Mouse (Mus musculus): ENCODE measurements around the gene Foxj3.
"Not testable (repeated sequence)": the region's sequence is repeated elsewhere in the genome, so short reads cannot be mapped to it uniquely, and the experiment has no call there.

The Foxj3 gene

DNA sequence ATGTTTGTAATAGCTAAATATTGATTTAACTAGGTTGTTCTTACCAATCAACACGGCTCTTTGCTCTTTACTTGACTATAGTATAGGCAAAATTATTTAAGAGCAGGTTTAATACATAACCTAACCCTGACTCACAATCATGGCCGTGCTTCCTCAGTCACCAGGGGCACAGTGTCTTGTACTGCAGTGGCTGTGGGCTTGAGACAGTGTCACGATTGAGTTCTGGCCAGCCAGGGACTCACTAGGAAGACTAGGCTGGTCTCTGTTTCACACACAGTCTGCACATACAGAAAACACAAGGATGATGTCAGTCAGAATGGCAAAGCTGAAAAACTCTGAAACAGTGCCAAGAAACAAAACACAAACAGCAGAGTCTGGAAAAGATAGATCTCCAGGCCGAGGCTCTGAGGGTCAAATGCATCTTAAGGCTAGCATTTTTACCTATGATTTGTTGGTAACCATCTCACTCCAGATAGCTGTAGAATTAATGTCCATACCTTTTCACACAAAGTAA lies 29.6 kb downstream of the Foxj3 start:
- DNase-seq (ENCODE audit: extremely low spot score, low spot score): no peak

DNA sequence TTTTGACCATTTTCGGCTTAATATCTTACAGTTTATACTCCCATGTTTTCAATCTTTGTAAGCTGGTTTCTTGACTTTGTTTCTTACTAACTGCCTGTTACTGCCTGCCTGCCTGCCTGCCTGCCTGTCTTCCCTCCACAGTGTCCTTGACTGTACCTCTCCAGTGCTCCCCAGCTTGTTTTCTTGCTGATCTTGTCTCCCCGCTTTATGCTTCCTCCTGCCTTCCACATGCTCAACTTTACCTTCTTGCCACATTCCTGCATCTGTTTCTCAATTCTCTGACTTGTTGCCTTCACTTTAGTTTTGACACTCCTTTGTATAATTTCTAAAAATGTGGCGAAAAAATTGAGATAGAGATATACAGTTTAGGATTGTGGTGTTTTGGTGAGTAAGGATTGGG lies 35.9 kb downstream of the Foxj3 start:
- no peak for DNase-seq (ENCODE audit: extremely low spot score, low spot score)

DNA sequence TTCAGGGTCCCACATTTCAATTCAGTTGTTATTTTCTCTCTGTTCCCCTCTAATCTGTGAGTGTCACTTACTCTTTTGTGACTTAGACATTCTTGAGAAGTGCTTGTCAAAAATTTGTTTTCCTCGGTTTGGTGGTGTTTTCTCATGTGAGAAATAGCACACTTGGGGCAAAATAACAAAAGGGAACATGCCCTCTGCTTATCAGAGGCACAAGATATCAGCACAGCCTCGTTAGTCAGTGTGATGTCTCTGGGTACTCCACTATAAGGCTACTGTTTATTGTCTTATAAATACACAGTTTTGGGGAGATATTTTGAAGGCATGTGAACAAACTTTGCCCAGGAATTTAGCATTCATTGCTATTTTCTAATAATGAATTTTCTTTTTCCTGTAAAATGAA lies 37.7 kb downstream of the Foxj3 start:
- no peak for DNase-seq (ENCODE audit: extremely low spot score, low spot score)

DNA sequence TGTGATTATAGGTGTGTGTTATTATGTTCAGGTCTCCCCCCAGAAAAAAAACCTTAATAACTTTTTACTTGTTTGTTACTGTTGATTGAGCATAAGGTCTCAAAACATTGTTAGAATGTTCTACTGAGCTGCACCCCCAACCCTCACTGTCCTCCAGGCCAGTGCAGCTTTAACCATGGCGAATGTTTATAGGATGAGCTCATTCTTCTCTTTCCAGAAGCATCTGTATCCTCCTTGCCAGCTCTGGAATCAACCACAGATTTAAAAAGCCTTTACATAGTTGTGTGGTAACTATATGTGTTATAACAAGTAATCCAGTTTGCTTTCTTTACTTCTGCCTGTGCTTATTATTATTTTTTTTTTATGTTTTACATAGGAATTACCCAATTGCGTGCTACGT lies 38.7 kb downstream of the Foxj3 start:
- DNase-seq (ENCODE audit: extremely low spot score, low spot score): no peak

DNA sequence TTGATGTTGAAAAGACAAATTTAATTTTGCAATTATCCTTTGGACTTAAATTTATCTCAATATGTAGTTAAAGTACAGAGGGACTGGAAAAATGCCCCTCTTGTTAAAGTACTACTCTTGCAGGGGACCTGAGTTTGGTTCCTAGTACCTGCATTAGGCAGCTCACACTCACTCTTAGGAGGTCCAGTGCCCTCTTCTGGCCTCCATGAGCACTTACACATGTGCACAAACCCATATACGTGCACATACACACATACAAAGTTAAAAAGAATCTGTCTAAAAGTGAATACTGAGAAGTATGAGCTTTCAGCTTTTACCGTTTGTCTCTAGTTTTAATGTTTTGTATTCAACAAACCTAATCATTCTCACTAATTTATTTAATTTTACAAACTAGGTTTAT lies 51.2 kb downstream of the Foxj3 start:
- DNase-seq (ENCODE audit: extremely low spot score, low spot score): no peak

DNA sequence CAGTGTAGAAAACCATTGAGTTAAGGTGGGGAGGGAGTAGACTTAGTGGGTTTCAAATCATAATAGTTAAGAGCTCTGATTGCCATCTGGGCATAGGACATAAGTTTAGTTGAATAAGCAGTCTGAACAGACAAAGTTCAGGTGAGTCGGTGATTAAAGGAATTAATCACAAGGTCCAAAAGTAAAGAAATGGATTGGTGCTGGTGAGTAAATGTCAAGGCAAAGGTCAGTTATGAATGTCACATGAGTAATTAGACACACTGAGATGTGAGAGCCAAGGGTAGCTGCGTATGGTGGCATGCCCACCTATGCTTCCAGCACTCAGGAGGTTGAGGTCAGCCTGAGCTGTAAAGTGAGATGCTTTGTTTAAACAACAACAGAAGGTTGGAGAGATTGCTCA lies 52.6 kb downstream of the Foxj3 start:
- DNase-seq (ENCODE audit: extremely low spot score, low spot score): no peak

DNA sequence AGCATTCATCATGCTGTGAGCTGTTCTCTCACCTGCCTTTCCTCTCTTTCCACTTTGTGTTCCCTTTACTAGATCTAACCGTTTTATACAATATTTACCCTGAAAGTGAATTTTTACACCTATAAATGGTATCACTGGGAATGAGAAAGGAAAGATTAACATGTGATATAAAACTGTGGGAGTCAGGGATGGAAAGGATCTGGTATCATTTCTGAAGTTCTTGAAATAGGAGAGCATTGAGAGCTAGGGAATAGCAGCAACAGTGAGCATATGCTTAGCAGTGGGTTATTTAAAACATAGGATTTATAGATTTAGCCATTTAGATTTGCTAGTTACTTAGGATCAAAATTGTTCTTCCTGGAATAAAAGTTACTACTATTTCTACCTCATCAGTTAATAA lies 53.2 kb downstream of the Foxj3 start:
- no peak for DNase-seq (ENCODE audit: extremely low spot score, low spot score)

DNA sequence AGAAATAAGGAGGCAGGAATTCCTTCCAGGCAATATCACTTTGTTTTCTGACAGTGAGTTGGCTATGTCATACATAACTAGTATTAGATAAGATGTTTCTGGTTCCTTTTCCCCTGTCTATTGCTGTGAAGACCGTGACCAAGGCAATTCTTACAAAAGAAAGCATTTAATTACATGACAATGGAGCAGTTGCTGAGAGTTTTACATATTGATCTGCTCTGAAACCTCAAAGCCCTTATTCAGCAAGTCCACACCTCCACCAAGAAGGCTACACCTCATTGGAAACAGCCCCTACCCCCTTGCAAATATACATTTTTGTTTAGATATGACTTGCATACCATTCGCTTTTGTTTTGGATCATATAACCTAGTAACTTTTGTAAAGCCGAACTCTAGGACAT lies 55.7 kb downstream of the Foxj3 start:
- DNase-seq (ENCODE audit: extremely low spot score, low spot score): no peak

DNA sequence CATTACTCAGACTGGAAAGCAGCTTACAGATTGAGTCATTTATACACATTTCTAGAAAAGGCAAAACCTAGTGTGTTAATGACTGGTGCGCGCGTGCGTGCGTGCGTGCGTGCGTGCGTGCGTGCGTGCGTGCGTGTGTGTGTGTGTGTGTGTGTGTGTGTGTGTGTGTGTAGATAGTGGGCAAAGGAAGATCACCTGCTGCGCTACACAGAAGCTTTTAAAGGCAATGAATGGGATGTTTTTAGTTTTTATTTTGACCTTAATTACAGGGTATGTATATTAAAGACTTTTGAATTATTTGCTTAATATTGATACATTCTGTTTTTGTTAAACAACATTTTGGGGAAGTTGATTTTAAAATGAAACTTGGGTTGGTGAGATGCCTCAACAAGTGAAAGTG lies 57.5 kb downstream of the Foxj3 start:
- DNase-seq (ENCODE audit: extremely low spot score, low spot score): no peak

DNA sequence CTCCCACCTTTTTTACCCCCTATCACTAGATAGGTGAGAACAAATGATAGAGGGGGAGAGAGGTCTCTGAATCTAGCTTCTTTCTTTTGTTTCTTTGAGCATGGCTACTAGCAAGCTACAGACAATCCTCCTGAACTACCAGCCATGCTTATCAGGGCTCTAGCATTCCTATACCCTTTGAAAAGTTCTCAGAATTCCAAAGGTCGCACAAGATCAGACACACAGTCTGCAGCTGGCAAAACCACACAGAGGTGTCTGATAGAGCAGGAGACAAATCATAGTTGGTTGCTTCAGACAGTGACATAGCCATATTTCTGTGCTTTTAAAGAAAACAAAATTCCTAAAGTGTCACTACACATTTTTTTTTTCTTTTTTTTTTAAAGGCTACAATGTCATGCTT lies 62.8 kb downstream of the Foxj3 start:
- no peak for DNase-seq (ENCODE audit: extremely low spot score, low spot score)

DNA sequence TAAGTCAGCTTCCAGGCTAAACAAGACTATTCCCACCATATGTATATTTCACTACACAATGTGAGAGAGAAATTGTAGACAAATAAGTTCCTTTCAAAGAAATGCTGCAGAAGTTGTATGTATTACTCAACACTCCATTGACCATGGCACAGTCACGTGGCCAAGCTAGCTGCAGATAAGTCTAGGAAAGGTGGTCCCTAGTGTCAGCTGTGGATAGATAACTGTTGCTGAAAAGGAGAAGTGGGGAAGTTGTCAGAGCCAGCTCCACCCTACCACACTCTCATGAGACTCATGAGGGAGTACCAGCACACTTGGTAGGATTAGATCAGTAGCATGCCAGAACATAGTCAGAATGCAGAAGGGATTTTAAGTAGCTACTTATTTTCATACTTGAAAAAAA lies 72.7 kb downstream of the Foxj3 start:
- DNase-seq (ENCODE audit: extremely low spot score, low spot score): no peak

DNA sequence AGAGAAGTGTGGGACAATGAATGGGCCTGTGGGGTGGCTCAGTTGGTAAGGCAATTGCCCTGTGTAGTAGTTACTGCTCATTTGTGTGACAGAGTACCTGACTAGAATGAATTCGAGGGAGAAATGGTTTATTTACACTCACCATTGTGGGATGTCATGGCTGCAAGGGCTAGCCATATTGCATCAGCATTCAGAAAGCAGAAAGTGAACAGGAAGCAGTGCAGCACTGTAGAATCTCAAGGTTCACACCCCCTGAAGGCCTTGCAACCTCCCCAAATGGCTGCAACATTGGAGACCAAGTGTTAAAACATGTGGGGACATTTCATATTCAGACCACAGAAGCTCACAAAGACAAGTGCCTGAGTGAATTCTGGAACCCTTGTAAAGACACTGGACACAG lies 77.3 kb downstream of the Foxj3 start:
- DNase-seq (ENCODE audit: extremely low spot score, low spot score): no peak

DNA sequence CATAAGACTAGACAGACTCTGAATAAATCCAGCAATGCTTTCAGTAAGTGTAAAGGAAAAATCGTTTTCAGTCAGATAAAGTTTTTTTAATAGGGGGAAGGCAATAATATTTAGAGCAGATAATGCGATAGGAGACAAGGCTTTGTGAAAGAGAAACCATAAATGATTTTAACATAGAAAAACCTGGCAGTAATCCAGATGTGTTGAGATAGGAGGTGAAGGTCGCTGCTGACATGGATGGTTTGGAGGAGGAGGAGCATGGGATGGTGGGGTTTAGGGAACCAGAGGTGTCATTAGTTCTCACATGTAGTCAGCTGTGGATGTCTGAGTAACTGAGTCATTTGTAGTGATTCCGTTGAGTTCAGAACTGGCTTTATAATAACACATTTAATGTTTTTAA lies 77.9 kb downstream of the Foxj3 start:
- DNase-seq (ENCODE audit: extremely low spot score, low spot score): no peak

DNA sequence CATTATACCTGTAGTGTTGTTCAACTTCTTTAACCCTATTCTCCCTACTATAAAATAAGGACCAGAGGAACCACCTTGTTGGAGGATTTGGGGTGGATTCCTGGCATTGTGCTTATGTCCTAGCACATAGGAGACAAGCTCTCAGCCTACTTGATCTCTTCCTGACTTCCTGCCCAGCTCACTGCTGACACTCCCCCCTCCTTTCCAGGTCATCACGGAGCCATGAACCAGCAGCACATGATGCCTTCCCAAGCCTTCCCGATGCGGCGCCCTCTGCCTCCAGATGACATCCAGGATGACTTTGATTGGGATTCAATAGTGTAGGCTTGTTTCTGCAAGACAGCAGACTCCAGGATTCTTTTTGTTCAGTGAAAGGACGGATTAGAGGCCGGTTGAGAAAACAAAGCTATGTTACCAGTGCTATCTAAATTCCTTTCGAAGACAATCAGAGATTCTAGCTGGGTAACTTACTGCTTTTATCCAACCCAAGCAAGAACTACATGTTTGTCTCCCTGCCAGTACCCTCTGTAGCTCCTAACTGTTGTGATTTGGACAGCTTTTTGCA lies 89.4 kb downstream of the Foxj3 start:
- no peak for DNase-seq (ENCODE audit: extremely low spot score, low spot score)

DNA sequence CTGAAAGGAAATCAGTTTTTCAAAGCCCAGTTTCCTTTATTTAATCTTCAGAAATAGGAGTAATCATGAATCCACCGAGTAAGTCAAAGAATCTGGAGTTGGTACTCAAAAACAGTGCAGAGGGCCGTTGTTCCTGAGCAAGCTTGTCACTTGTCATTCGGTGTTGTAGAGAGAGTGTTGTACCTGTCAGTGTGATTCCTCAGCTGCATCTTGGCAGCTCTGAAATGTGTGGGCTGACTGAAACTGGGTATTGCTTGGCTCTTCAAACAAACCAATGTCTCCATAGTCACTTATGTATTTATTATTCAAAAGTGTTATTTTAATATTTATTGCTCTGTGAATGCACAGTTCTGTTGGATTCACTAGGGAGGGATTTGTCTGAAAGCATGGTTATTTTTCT lies 90.1 kb downstream of the Foxj3 start:
- DNase-seq (ENCODE audit: extremely low spot score, low spot score): no peak

DNA sequence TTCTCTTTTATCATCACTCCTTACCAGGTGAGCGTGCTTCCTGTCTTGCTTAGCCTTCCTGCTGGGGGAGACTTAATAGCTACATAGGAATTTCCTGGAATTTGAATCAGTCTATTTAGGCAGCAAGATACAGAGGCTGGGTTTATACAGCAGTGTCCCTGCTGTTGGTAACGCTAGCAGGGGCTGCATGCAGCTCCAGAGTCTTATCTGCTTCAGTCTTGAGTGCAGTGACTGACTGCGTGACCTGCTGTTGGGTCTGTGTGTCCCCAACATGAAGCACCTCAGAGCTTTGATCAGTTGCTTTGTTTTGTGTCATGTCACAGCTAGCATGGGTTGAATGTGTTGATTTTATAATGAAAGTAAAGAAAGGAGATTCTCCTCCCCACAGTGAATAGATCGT lies 90.5 kb downstream of the Foxj3 start:
- no peak for DNase-seq (ENCODE audit: extremely low spot score, low spot score)

DNA sequence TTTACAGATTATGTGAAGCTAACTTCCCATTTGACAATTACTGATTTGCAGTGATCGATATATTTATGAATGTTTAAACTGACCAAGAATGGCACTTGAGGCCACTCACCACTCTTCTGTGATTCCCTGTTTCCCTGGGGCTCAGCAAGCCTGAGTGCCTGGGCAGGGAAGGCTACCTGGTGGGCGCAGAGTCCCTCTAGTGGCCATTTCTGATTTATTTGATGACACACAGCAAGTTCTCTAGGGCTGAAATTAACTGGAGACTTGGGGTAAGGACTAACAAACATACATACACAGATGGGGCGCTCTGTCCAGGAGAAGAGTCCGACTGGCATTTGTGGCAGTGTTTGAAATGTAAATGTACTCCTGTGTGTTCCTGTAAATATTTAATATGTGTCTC lies 91.6 kb downstream of the Foxj3 start:
- DNase-seq (ENCODE audit: extremely low spot score, low spot score): not testable (repeated sequence)

DNA sequence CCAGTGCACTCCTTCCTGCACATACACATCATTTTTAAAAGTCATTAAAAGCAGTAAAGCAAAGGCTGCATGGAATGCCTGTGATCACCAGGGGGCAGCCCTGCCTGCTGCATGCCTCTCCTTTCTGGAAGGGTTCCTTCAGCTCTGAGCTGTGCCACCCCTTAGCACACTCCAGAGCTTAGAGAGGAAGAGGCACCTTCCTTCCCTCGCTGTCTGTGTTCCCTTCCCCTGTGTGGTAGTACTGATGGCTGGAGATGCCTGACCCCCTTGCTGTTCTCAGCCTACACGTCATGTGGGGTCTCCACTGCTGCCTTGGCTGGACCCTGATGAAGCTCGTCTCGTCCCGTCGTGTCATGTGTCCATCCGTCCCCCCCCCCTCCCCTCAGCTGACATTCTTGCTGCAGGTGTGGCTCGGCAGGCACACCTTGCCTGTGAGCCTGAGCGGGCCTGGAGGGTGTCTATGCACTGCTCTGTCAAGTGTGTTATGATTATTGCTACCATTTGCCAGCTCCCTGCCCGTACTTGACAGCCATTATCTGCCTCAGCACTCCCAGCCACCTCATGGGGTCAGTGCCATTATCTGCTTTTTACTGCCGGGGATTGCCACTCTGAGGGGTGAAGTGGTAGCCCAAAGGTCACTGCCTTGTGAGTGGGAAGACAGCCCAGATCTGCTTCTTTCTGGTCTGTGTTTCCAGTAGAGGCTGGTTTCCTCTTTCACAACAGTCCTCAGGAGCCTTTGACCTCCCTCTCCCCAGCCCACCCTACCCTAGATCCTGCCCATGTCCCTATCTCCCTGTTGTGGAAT lies 94.5 kb downstream of the Foxj3 start:
- no peak for DNase-seq (ENCODE audit: extremely low spot score, low spot score)

DNA sequence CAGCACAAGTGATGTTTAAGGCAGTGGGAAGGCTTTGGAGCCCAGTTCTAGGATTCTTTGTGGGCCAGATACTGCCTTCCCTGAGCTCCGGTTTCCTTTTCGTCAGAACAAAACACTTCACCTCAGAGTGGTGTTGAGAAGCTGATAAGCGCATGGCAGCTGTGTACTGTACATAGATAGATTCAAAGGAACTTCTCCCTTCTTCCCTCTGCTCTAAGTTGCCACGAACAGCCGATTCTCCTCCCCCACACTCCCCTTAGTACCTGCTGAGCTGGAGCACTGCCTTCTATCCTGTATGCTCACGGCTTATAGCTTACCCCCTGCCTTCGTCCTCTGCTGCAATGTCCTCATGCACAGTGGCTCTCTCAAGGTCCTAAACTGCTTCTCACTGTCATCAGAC lies 95.9 kb downstream of the Foxj3 start:
- DNase-seq (ENCODE audit: extremely low spot score, low spot score): no peak

DNA sequence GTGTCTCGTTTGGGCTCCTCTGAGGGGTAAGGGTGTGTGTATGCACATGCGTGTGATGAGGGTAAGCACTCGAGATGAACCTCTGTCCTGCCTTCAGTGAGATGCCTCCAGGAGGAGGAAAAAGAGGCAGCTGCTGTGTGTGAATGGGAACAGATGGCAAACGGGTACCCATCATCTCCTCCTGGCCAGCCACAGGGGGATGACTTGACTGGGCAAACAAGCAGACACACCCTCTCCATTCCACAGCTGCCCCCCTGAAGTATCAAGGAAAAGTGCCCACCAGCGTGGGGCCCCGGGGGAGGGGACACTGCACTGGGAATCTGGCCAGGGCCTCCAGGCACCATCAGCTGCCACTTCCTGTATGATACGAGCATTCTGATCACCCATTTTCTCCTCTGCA lies 96.5 kb downstream of the Foxj3 start:
- DNase-seq (ENCODE audit: extremely low spot score, low spot score): no peak

DNA sequence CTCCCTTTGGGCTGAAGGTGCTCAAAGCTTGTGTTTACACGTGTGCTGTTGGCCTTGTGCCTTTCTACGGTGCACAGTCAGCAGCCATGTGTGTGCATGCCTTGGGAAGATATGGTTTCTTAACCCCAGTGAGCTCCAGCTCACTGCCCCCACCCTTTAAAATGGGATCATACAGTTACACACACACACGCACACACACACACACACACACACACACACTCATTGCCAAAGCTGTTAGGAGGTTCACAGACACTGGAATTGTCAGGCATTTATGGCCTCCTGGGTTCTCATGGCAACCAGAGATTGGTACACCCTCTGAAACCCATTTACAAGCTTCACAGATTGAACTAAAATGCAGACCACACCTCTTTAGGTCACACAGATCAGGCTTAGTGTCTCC lies 97.1 kb downstream of the Foxj3 start:
- DNase-seq (ENCODE audit: extremely low spot score, low spot score): no peak

DNA sequence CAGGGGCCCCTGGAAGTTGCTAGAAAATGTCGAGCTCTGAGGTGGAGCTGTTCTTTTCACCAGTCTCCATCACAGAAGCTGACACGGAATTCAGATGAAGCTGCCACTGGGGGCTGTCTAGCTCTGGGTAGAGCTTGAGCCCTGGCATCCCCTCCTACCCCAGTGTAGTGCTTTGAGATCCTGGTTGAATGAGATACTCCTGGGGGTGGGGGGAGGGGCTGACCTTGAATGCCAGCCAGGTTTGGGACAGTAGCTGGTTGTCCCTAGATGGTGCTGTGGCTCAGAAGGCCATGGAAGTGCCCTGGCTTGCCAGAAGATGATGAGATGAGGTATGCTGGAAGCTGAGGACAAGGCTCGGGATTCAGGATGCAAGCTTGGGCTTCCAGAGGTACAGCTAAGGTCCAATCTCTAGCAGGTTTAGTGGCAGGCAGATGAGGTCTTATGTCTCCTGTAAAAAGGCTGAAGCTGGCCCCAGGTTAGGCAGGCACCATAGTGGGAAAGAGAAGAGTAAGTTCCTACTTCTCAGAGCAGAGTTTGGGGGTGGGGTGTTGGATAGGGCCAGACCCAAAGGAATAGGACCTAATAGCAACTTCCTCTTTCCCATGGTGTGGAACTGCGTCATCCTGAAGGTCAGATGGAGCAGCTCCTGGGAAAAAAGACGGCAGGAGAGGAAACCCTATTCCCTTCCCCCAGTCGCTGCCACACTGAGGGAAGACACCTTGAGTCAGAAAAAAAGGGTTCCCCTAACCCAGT lies 98.3 kb downstream of the Foxj3 start:
- no peak for DNase-seq (ENCODE audit: extremely low spot score, low spot score)

DNA sequence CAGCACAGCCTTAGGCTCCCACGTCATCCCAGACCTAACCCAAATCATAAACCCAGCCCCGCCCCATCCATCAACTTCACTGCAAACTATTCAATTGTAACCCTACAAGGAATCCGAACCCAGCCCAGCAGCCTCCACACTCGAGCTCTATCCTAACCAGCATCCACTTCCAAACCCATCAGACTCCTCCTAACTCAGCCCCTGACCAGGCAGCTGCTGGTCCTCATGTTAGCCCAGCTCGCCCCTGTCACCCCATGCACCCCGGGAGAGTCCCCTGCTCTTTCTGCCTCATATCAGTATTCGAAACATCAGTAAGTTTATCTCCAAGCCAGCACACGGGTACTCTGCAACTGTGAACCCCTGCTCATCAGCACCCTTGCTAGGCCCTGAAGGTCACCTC lies 98.9 kb downstream of the Foxj3 start:
- no peak for DNase-seq (ENCODE audit: extremely low spot score, low spot score)
